Mouse (Mus musculus): ENCODE data around the gene Gm45717.

Gm45717 gene

GRCm38 (mm10) chr7:140967862-140968591, 12.3 kb upstream of the Gm45717 start:
- no peak for DNase-seq

- DNase-seq = no peak
These were observed 11.2 kb upstream of the Gm45717 start, which contains the start of gene Ifitm1 for GRCm38 (mm10) chr7:140966921-140967320. Ifitm1 (plus strand) TSS chr7:140967221.

- no peak for DNase-seq
These were observed 7.0 kb upstream of the Gm45717 start for GRCm38 (mm10) chr7:140962733-140963132.

DNA sequence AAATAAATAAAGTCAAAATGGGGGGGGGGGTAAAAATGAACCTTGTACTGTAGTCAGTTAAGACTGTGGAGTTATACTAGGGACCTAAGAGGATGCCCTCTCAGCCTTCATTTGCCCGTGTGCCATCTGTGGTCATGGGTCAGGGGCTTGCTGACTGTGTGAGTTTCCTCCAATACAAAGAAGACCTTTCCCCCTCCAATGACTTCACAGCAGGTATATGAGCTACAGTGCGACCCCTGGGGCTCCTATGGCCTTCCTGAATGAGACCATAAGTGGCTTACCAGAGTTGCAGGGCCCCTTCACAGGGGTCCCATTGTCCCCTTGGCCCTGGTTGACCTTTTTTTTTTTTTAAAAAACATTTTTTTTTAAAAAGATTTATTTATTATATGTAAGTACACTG, 5.7 kb upstream of the Gm45717 start:
- no peak for DNase-seq

GRCm38 (mm10) chr7:140960026-140960425, 4.3 kb upstream of the Gm45717 start:
- DNase-seq = no peak

GRCm38 (mm10) chr7:140959181-140959901, 3.6 kb upstream of the Gm45717 start:
- peak; percentile 56 to 59 for DNase-seq

DNA sequence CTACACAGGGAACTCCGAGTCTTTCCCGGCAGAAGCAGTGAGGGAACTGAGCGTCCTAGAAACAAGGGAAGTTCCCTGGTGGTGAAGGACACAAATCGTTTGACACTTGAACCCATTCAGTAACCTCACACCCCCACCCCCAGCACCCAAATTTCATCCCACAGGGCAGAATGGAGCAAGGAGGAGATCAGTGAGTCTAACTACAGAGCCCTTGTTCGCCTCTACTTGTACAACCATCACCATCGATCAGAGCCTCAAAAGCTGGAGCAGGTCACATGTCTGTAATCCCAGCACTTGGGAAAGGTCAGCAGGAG, 776 bp upstream of the Gm45717 start:
- no peak for DNase-seq

GRCm38 (mm10) chr7:140955342-140955741, 395 bp downstream of the Gm45717 start:
- no peak for DNase-seq

- DNase-seq = no peak
These were observed 1.0 kb downstream of the Gm45717 start for GRCm38 (mm10) chr7:140954733-140955071.

DNA sequence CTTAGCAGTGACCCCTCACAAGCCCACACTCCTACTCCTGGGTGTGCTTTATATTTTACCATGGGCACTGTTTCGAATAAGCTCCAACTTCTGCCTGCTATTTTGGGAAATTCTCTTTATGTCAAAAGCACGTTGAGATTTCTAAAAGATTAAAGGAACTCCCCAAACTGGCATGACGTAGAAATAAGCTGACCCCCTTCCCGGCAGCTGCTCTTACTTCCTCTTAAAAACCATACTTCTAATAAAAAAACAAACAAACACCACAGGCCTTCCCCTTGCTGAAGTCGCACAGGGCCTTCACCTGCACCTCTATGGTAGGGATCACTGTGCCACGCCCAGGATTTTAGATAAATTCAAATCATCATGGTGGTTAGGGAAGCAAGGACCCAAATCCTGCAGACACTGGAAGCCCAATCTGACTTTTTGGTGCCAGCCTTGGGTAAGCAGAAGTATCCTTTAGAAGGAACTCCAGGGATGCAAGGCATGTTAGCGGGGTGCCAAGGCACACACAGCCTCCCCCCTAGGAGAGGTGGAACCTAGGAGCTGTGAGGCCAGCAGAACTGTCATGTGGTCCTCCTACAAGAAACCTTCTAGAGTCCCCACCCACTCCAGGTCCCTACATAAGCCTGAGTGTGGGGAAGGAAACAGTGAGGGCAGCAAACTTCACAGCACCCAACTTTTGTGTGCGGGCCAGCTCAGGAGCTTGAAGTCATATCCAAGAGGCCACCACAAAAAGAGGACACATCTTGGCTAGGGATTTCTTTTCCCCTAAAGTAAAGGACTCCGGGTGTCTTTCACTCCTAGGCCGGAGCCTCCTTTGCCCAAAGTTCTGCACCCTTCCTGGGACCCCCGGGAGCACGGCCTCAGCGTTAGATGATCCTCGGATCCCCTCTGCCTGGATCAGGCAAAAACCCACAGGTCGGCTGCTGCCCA, 1.7 kb downstream of the Gm45717 start:
- no peak for DNase-seq

DNA sequence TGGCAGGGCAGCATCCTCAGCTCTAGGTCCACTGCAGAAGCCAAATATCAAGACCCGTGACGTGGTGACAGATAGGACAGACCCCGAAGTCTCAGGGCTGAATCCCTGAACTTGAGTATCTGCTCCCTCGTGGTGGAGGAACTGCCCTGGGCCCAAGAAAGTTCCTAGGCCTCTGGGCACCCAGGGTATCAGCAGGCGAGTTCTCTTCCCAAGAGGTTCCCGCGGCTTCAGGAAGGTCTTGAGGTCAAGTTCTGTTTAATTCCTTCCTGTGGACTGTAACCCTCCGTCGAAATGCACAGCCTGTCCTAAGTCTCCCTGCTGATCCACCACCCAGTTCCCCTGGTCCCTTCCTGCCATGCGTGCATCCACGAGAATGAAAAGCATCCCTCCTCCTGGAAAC, 2.6 kb downstream of the Gm45717 start:
- DNase-seq = no peak

DNA sequence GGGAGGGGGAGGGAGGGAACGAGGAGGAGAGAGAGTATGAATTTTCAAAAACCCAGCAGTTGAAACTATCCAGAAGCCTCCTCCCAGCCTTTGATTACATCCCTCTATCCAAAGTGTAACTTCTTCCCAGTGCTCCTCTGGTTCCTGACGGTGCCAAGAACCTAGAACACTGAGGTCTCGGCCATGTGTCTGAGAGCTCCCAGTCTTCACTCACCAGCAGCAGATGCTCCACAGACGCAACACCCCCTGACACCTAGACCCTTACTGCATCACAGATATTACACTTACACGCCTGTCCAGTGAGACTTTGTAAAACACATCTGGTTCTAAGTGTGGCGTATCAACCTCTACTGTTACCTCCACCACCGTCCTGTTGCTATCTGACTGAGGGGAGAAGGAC, 3.3 kb downstream of the Gm45717 start:
- DNase-seq = no peak

DNA sequence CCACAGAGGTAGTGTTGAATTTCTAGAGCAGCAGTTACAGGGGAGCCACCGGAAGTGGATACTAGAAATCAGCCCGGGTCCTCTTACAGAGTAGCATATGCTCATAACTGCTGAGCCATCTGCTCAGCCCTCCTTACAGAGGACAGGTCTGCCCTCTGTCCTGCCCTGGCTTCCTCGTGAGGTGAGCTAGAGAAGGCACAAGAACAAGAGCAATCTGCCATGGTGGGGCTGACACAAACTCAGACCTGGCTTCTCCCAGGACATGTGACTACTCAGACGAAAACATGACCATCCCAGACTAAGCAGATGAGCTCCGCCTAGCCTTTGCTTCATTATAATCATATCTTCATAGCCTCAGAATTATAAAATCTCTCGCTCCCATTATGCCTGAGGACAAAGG, 4.0 kb downstream of the Gm45717 start:
- no peak for DNase-seq

- DNase-seq = no peak
These were observed 4.7 kb downstream of the Gm45717 start for GRCm38 (mm10) chr7:140951051-140951450.

DNA sequence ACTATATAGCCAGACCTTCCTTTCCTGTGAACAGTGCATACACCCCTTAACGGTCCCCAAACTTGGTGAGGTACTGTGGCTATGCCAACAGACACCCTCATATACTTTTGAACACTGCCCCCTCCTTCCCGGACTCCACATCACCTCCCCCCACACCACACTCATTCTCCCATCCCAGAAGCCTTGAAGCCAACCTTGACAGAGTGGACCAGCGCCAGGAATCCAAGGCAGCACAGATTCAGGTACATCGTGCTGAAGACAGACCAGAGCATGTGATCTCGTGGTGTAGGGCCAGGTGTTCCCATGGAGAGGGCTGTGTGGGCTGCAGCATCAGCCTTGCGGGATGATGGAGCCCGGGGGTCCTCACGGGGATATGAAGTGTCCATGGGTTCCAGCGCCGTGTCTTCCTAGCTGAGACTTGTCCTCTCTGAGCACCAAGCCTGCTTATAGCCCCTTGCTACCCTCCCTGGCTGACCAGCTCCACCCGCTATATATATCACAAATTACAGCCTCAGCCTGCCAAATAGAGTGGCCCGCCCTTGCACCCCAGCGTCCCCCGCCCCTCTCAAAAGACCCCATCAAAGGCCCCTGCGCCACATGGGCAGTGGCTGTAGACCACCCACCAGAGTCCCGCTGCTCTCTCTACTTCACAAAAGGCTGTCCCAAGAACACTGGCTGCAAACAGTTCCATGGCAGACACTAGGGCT, 5.8 kb downstream of the Gm45717 start, which contains the start of gene Ifitm5:
Gene Ifitm5, minus strand, starts transcription at position 468 of the 707 bp plus-strand sequence.
- DNase-seq = no peak

- DNase-seq = no peak
These were observed 6.5 kb downstream of the Gm45717 start for GRCm38 (mm10) chr7:140949255-140949654.

- no peak for DNase-seq
These were observed 7.6 kb downstream of the Gm45717 start for GRCm38 (mm10) chr7:140948161-140948560.

- DNase-seq = no peak
These were observed 8.8 kb downstream of the Gm45717 start for GRCm38 (mm10) chr7:140946980-140947379.

- DNase-seq = no peak
These were observed 9.4 kb downstream of the Gm45717 start for GRCm38 (mm10) chr7:140946311-140946710.

DNA sequence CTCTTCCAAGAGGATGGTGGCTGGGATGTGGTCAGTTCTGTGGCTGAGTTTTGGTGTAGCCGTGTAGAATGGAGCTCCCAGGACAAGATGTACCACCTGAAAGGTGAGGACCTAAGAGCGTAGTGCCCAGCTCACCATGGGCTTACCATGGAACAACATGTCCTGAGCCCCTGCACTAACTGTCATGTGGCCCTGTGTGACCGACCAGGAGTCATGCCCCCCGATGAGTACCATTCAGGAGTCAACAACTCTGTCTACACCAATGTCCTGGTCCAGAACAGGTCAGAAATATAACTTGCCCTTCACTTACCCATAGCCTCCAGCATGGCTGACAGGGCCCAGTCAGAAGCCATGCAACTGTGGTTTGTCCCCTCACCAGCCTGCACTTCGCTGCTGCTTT, 10.5 kb downstream of the Gm45717 start:
- no peak for DNase-seq

DNA sequence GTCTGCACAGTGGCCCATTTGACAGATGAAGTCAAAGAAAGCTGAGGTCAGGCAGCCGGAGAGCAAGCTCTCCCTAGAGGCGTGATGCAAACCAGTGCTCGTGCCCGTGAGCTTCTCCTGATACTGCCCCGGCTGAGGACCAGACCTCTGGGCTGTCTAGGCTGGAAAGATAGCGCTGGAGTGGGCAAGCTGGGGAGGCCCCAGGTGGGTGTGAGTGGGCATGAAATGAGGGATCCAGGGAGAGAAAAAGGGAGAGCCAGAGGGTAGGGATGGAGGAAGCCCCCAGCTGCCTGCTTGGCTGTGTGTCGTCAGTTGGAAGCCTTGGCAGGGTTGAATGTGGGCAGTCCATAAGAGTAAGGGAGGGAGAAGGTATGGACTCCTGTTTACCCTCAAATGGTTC, 11.5 kb downstream of the Gm45717 start:
- DNase-seq = no peak

DNA sequence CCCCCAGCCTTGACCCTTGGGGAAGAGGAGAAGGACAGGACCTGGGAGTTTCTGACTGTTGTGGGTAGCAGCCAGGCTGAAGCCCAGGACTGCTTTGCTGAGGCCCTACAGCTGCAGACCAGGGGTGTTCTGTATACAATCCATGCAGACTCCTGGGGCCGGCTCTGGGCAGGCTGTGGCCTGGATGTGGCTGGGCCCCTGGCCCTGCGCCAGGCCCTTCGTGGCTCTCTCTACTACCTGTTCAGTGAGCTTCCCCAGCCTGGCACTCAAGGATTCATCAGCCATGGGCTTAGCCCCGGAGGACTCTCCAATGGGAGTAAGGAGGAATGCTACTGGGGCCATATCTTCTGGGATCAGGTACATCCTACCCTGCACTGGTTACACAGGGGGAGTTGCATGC, 12.4 kb downstream of the Gm45717 start:
- no peak for DNase-seq

DNA sequence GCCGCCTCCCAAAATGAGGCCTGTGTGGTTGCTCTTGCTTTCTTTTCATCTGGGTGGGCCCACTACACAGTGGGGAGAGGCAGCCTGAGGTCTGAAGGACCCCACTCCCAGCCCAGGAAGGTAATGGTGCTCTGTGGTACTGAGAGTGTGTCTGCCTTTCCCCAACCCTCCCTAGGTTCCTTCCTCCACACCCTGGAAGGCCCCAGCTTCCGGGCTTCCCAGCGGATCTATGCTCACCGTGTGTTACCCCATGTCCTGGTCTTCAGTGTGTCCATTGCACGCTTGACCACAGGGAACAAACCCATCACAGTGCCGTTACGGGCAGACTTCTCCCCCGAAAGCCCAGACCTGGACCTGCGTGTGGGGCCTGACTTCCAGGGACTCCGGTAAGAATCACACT, 12.9 kb downstream of the Gm45717 start:
- no peak for DNase-seq
